Mouse (Mus musculus): ENCODE results near the gene Slc43a2. TPM values are rescaled to one million over a fixed set of nuclear protein-coding genes. Genes with fewer than 3 reads are reported as not detected.
"Not testable (repeated sequence)": the region's sequence is repeated elsewhere in the genome, so short reads cannot be mapped to it uniquely, and the experiment has no call there.

Slc43a2 gene
- polyA plus RNA-seq, 1 experiment from 2014 or later, result 4.9 TPM

DNA sequence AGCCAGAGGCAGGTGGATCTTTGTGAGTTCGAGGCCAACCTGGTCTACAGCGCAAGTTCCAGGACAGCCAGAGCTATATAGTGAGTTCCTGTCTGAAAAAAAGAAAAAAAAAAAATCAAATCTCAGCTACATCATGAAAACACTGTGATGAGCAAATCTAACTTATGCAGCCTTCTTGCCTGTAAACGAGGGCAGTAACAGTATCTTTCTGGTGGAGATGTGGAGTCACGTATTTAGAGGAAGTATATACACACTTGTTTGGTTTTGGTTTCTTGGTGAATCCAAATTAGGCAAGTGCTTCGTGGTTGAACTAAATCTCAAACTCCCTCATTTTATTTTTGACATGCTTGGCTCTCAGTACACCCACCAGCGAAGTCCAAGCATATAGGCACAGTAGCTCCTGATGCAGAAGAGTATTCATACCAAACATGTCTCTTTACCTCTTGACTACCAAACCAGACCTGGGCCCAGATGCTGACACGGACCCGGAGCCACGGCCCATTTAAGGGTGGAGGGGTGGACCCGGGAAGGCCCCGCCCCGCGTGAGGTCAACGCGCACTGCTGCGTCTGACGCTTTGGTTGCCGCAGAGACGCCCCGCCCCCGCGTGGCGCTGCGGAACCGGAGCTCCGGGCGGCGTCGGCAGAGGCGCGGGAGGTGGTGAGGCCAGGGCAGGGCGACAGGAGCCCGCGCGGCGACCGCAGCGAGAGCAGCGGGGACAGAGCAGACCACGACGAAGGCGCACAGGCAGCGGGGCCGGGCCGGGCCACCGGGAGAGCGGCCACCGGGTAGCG, 56.2 kb downstream of the Slc43a2 start, which contains the start of gene Pitpna:
TSS of gene Pitpna (plus strand) at position 605 of the 792 bp plus-strand sequence.
- Histone ChIP-seq H3K4me1 (peaks cover 23% of the 10 kb centered on the region), H3K4me3 (peak within 1 kb of the TSS; percentile 99), H3K9me3 (replicated peaks) (no peaks in the 10 kb centered on the region), H3K27me3 (ENCODE audit: low read depth, poor library complexity, severe bottlenecking) (no peaks in the 10 kb centered on the region), H3K27ac (peak within 1 kb of the TSS; percentile 91), H3K36me3 (peaks cover 21% of the 10 kb centered on the region)
- DNase-seq (ENCODE audit: low spot score), result peak; percentile 97
- WGBS, result 6% methylated on average over 49 of the region's 49 CpGs

GRCm38 (mm10) chr11:75588285-75588941, 56.9 kb downstream of the Slc43a2 start:
- no peak for DNase-seq (ENCODE audit: low spot score)
- Histone ChIP-seq H3K36me3 (peaks cover 29% of the 10 kb centered on the region), H3K27ac (peak overlapping the region; percentile 91), H3K4me1 (peaks cover 23% of the 10 kb centered on the region), H3K9me3 (replicated peaks) (no peaks in the 10 kb centered on the region), H3K27me3 (ENCODE audit: low read depth, poor library complexity, severe bottlenecking) (no peaks in the 10 kb centered on the region), H3K4me3 (peak overlapping the region; percentile 99)
- 1% methylated on average over 37 of the region's 37 CpGs for WGBS

DNA sequence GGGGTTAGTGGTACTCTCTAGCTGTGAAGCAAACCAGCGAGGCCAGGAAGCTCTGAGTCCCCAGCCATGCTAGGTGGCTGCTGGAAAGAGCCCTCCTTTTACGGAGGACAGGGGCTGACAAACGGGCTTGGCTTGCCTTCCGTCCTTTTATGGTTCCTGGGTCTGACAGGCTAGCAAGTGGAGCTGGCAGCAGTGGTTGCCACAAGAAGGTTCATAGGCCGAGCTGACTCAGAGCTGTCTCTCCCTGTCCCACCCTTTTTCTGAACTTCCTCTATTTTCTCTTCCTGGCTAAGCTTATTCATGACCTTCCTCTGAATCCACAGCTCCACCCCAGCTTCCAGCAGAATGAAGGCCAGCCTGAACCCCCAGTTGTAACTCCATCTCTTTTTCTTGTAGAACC, 61.1 kb downstream of the Slc43a2 start:
- no peak for DNase-seq (ENCODE audit: low spot score)
- 80% methylated on average over 5 of the region's 5 CpGs for WGBS
- H3K36me3 ChIP-seq, result peaks cover 69% of the 10 kb centered on the region

DNA sequence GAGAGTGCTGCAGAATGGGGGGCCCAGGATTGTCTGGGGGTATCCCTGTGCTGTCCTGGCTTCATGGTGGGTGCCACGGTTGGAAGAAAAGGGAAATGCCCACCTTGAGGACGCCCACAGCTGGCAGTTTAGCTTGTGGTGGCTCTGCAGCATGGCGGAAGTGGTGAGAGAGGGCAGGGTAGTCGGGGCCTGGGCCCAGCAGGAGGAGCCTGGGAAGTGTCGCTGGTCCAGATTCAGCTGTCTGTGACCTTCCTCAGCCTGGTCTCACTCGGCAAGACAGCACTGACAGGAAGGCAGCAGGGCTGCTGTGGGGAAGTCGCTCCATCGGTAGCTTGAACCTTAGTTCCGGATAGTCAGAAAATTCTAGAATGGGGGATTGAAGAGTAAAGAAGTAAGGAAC, 62.9 kb downstream of the Slc43a2 start:
- Histone ChIP-seq H3K4me1 (peaks cover 5% of the 10 kb centered on the region), H3K4me3 (no peak overlapping the region), H3K9me3 (replicated peaks) (no peaks in the 10 kb centered on the region), H3K27ac (no peak overlapping the region), H3K36me3 (peaks cover 85% of the 10 kb centered on the region), H3K27me3 (ENCODE audit: low read depth, poor library complexity, severe bottlenecking) (no peaks in the 10 kb centered on the region)
- WGBS, result 82% methylated on average over 9 of the region's 9 CpGs
- no peak for DNase-seq (ENCODE audit: low spot score)

More for the DNA sequence above, 61.1 kb downstream of the Slc43a2 start:
- Histone ChIP-seq H3K4me3 (no peak overlapping the region), H3K9me3 (replicated peaks) (no peaks in the 10 kb centered on the region), H3K27ac (no peak overlapping the region), H3K4me1 (peaks cover 21% of the 10 kb centered on the region), H3K27me3 (ENCODE audit: low read depth, poor library complexity, severe bottlenecking) (no peaks in the 10 kb centered on the region)

GRCm38 (mm10) chr11:75595404-75595803, 63.9 kb downstream of the Slc43a2 start:
- H3K4me1 ChIP-seq, result no peaks in the 10 kb centered on the region
- no peak overlapping the region for H3K4me3 ChIP-seq
- 88% methylated on average over 2 of the region's 2 CpGs for WGBS
- H3K27me3 ChIP-seq (ENCODE audit: low read depth, poor library complexity, severe bottlenecking), result no peaks in the 10 kb centered on the region
- no peaks in the 10 kb centered on the region for H3K9me3 ChIP-seq (replicated peaks)
- H3K36me3 ChIP-seq, result peaks cover 88% of the 10 kb centered on the region
- no peak overlapping the region for H3K27ac ChIP-seq
- no peak for DNase-seq (ENCODE audit: low spot score)

GRCm38 (mm10) chr11:75595816-75596215, 64.3 kb downstream of the Slc43a2 start:
- 85% methylated on average over 7 of the region's 7 CpGs for WGBS
- H3K4me3 ChIP-seq, result no peak overlapping the region
- H3K27ac ChIP-seq, result no peak overlapping the region
- no peak for DNase-seq (ENCODE audit: low spot score)
- no peaks in the 10 kb centered on the region for H3K9me3 ChIP-seq (replicated peaks)
- H3K4me1 ChIP-seq, result no peaks in the 10 kb centered on the region
- no peaks in the 10 kb centered on the region for H3K27me3 ChIP-seq (ENCODE audit: low read depth, poor library complexity, severe bottlenecking)
- peaks cover 92% of the 10 kb centered on the region for H3K36me3 ChIP-seq

- no peak overlapping the region for H3K27ac ChIP-seq
- 86% methylated on average over 3 of the region's 3 CpGs for WGBS
- no peaks in the 10 kb centered on the region for H3K27me3 ChIP-seq (ENCODE audit: low read depth, poor library complexity, severe bottlenecking)
- H3K36me3 ChIP-seq, result peaks cover 92% of the 10 kb centered on the region
- no peaks in the 10 kb centered on the region for H3K4me1 ChIP-seq
- no peaks in the 10 kb centered on the region for H3K9me3 ChIP-seq (replicated peaks)
- DNase-seq (ENCODE audit: low spot score), result no peak
- no peak overlapping the region for H3K4me3 ChIP-seq
These were observed 65.3 kb downstream of the Slc43a2 start for GRCm38 (mm10) chr11:75596726-75597255.

GRCm38 (mm10) chr11:75598004-75598403, 66.5 kb downstream of the Slc43a2 start:
- WGBS, result 95% methylated on average over 6 of the region's 6 CpGs
- no peaks in the 10 kb centered on the region for H3K4me1 ChIP-seq

GRCm38 (mm10) chr11:75599802-75600201, 68.3 kb downstream of the Slc43a2 start:
- WGBS, result 93% methylated on average over 17 of the region's 17 CpGs
- not testable (repeated sequence) for H3K4me1 ChIP-seq; H3K27ac ChIP-seq; DNase-seq (ENCODE audit: low spot score); H3K27me3 ChIP-seq (ENCODE audit: low read depth, poor library complexity, severe bottlenecking); H3K4me3 ChIP-seq; H3K9me3 ChIP-seq (replicated peaks)
- H3K36me3 ChIP-seq, result peaks cover 90% of the 10 kb centered on the region

More at GRCm38 (mm10) chr11:75598004-75598403, 66.5 kb downstream of the Slc43a2 start:
- Histone ChIP-seq H3K36me3 (peaks cover 92% of the 10 kb centered on the region), H3K9me3 (replicated peaks) (no peaks in the 10 kb centered on the region), H3K4me3 (no peak overlapping the region), H3K27me3 (ENCODE audit: low read depth, poor library complexity, severe bottlenecking) (no peaks in the 10 kb centered on the region), H3K27ac (no peak overlapping the region)
- DNase-seq (ENCODE audit: low spot score), result no peak

DNA sequence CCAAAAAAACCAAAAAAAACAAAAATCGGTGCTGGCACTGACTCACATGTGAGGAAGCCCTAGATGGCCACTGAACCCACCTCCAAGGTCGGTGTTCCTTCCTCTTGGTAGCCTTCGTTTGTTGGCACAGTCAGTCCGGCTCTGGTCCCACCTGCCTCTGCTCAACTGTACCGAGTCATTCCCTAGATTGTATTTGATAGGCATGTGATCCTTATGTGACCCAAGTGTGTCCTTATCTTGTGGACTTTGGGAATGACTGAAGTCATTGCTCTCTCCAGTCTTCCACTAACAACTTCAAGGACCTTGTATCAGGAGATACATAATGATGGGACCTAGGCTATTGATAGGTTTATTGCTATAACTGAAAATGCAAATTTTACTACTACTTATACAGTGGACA, 73.3 kb downstream of the Slc43a2 start:
- 90% methylated on average over 5 of the region's 5 CpGs for WGBS
- DNase-seq (ENCODE audit: low spot score), result no peak
- Histone ChIP-seq H3K4me1 (no peaks in the 10 kb centered on the region), H3K4me3 (no peak overlapping the region), H3K27me3 (ENCODE audit: low read depth, poor library complexity, severe bottlenecking) (no peaks in the 10 kb centered on the region), H3K27ac (no peak overlapping the region), H3K36me3 (peaks cover 91% of the 10 kb centered on the region), H3K9me3 (replicated peaks) (no peaks in the 10 kb centered on the region)

- Histone ChIP-seq H3K27me3 (ENCODE audit: low read depth, poor library complexity, severe bottlenecking) (no peaks in the 10 kb centered on the region), H3K27ac (no peak overlapping the region), H3K4me1 (no peaks in the 10 kb centered on the region), H3K9me3 (replicated peaks) (no peaks in the 10 kb centered on the region), H3K36me3 (peaks cover 91% of the 10 kb centered on the region), H3K4me3 (no peak overlapping the region)
- DNase-seq (ENCODE audit: low spot score), result no peak
- 60% methylated on average over 1 of the region's 1 CpGs for WGBS
These were observed 73.8 kb downstream of the Slc43a2 start for GRCm38 (mm10) chr11:75605318-75605717.

DNA sequence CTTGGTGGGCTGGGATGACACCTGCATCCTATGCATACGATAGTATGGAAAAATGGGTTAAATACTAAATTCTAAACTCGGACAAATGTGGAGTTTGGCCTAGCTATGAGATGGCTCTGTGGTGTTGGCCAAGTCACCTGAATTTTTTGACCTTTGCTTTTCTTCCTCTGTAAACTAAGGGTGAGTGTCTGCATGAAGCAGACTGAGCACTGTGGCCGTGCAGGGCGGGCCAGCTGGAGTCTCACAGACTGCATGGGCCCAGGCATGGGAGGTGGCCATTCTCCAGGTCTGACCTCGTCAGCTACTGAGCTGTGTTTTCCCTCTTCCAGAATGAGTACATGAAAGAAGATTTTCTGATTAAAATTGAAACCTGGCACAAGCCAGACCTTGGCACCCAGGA, 77.3 kb downstream of the Slc43a2 start:
- H3K4me3 ChIP-seq, result no peak overlapping the region
- DNase-seq (ENCODE audit: low spot score), result no peak
- H3K4me1 ChIP-seq, result no peaks in the 10 kb centered on the region
- H3K36me3 ChIP-seq, result peaks cover 90% of the 10 kb centered on the region
- H3K27me3 ChIP-seq (ENCODE audit: low read depth, poor library complexity, severe bottlenecking), result no peaks in the 10 kb centered on the region
- H3K9me3 ChIP-seq (replicated peaks), result no peaks in the 10 kb centered on the region
- H3K27ac ChIP-seq, result no peak overlapping the region
- WGBS, result 95% methylated on average over 5 of the region's 5 CpGs

DNA sequence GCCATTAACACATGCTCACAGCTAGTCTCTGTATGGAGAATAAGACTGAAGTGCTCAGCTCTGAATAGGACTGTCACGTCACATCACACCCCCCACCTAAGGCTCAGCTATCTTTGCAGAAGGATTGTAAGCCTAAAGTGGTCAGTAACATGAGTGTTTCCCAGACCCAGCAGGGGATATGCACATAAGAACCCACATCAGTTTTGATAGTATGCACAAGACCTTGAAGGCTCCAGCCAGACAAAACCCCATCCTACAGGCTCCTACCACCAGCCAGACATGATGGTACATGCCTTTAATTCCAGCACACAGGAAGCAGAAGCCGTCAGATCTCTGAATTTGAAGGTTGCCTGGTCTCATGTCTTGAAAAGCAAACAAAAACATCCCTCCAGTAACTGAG, 78.5 kb downstream of the Slc43a2 start:
- 90% methylated on average over 2 of the region's 2 CpGs for WGBS
- Histone ChIP-seq H3K27me3 (ENCODE audit: low read depth, poor library complexity, severe bottlenecking) (no peaks in the 10 kb centered on the region), H3K4me3 (no peak overlapping the region), H3K36me3 (peaks cover 90% of the 10 kb centered on the region), H3K27ac (no peak overlapping the region), H3K4me1 (no peaks in the 10 kb centered on the region), H3K9me3 (replicated peaks) (no peaks in the 10 kb centered on the region)
- no peak for DNase-seq (ENCODE audit: low spot score)

Measured in limb, embryonic 10.5 days (tissue).